Mouse (Mus musculus): ENCODE results near the gene Cdhr2. TPM values are rescaled to one million over a fixed set of nuclear protein-coding genes. Genes with fewer than 3 reads are reported as not detected.

The Cdhr2 gene
- total RNA-seq, 2 experiments from 2014 or later, result 0.34 to 0.51 TPM

- DNase-seq (ENCODE audit: extremely low spot score in 1 of 2, low spot score in 2 of 2), result no peak
- intact Hi-C loops (cut with DNase I), result no loop called here
Observed at GRCm38 (mm10) chr13:54746110-54746509, 44.8 kb downstream of the Cdhr2 start.

- intact Hi-C loops (cut with DNase I), result no loop called here
- DNase-seq (ENCODE audit: extremely low spot score in 1 of 2, low spot score in 2 of 2), result no peak
Observed at GRCm38 (mm10) chr13:54746896-54747295, 45.6 kb downstream of the Cdhr2 start.

GRCm38 (mm10) chr13:54748190-54748589 is 46.9 kb downstream of the Cdhr2 start:
- DNase-seq (ENCODE audit: extremely low spot score in 1 of 2, low spot score in 2 of 2), result no peak
- intact Hi-C loops (cut with DNase I), result no loop called here

- DNase-seq (ENCODE audit: extremely low spot score in 1 of 2, low spot score in 2 of 2), result no peak
- intact Hi-C loops (cut with DNase I), result no loop called here
Observed at GRCm38 (mm10) chr13:54748721-54749060, 47.4 kb downstream of the Cdhr2 start.

GRCm38 (mm10) chr13:54749061-54749863 is 48.0 kb downstream of the Cdhr2 start:
- intact Hi-C loops (cut with DNase I), result no loop called here
- peak in 1 of 2 experiments; percentile 86 for DNase-seq (ENCODE audit: extremely low spot score in 1 of 2, low spot score in 2 of 2)

- DNase-seq (ENCODE audit: extremely low spot score in 1 of 2, low spot score in 2 of 2), result no peak
- intact Hi-C loops (cut with DNase I), result no loop called here
Observed at GRCm38 (mm10) chr13:54749864-54750411, 48.7 kb downstream of the Cdhr2 start, which contains the start of gene Gprin1. Gene Gprin1 (minus strand): TSS chr13:54749874.

- intact Hi-C loops (cut with DNase I), result no loop called here
- no peak for DNase-seq (ENCODE audit: extremely low spot score in 1 of 2, low spot score in 2 of 2)
Observed at GRCm38 (mm10) chr13:54750699-54751098, 49.4 kb downstream of the Cdhr2 start.

- DNase-seq (ENCODE audit: extremely low spot score in 1 of 2, low spot score in 2 of 2), result peak; percentile 83 to 85
- intact Hi-C loops (cut with DNase I), result no loop called here
Observed at GRCm38 (mm10) chr13:54752656-54753055, 51.4 kb downstream of the Cdhr2 start.

GRCm38 (mm10) chr13:54753733-54754132 is 52.5 kb downstream of the Cdhr2 start:
- DNase-seq (ENCODE audit: extremely low spot score in 1 of 2, low spot score in 2 of 2), result no peak
- intact Hi-C loops (cut with DNase I), result no loop called here

GRCm38 (mm10) chr13:54754169-54755080 is 53.2 kb downstream of the Cdhr2 start:
- intact Hi-C loops (cut with DNase I), result no loop called here
- no peak for DNase-seq (ENCODE audit: extremely low spot score in 1 of 2, low spot score in 2 of 2)

GRCm38 (mm10) chr13:54755201-54755830 is 54.1 kb downstream of the Cdhr2 start:
- intact Hi-C loops (cut with DNase I), result no loop called here
- peak in 1 of 2 experiments; percentile 58 for DNase-seq (ENCODE audit: extremely low spot score in 1 of 2, low spot score in 2 of 2)

- intact Hi-C loops (cut with DNase I), result no loop called here
- DNase-seq (ENCODE audit: extremely low spot score in 1 of 2, low spot score in 2 of 2), result no peak
Observed at GRCm38 (mm10) chr13:54756156-54756712, 55.0 kb downstream of the Cdhr2 start.

GRCm38 (mm10) chr13:54757093-54757830 is 56.0 kb downstream of the Cdhr2 start:
- intact Hi-C loops (cut with DNase I), result no loop called here
- DNase-seq (ENCODE audit: extremely low spot score in 1 of 2, low spot score in 2 of 2), result no peak

- intact Hi-C loops (cut with DNase I), result no loop called here
- DNase-seq (ENCODE audit: extremely low spot score in 1 of 2, low spot score in 2 of 2), result peak; percentile 89 to 92
Observed at GRCm38 (mm10) chr13:54758045-54758755, 56.9 kb downstream of the Cdhr2 start.

GRCm38 (mm10) chr13:54758756-54759470 is 57.7 kb downstream of the Cdhr2 start:
- intact Hi-C loops (cut with DNase I), result no loop called here
- peak in 1 of 2 experiments; percentile 57 for DNase-seq (ENCODE audit: extremely low spot score in 1 of 2, low spot score in 2 of 2)

- intact Hi-C loops (cut with DNase I), result no loop called here
- peak in 1 of 2 experiments; percentile 39 for DNase-seq (ENCODE audit: extremely low spot score in 1 of 2, low spot score in 2 of 2)
Observed at GRCm38 (mm10) chr13:54759496-54759895, 58.2 kb downstream of the Cdhr2 start.
